20 mouse cellular contexts compared by ENCODE assay signal in genomic region chr7:128355463-128355862, GRCm38 (mm10).
"Had no signal": no experiment of that assay in that cellular context is flagged by ENCODE, and none has a peak within 500 bp of the region (broad histone marks: within the 10 kb centered on the region; RNA-seq: fewer than 3 reads in every experiment).

No protein-coding gene starts in this region.

- H3K27me3 ChIP-seq: midbrain, embryonic 12.5 days; neural tube, embryonic 13.5 days; neural tube, embryonic 15.5 days had no signal

- H3K9ac ChIP-seq: liver, embryonic 13.5 days; liver, embryonic 15.5 days; liver, postnatal 0 days; lung, embryonic 14.5 days; midbrain, embryonic 12.5 days; neural tube, embryonic 13.5 days; neural tube, embryonic 15.5 days had no signal

- H3K36me3 ChIP-seq: liver, embryonic 13.5 days; liver, embryonic 15.5 days; midbrain, embryonic 10.5 days; midbrain, embryonic 12.5 days; neural tube, embryonic 13.5 days; neural tube, embryonic 15.5 days had no signal

- ATAC-seq: liver, postnatal 0 days; midbrain, embryonic 16.5 days had no signal

- H3K9me3 ChIP-seq: liver, embryonic 13.5 days; liver, embryonic 15.5 days; midbrain, embryonic 10.5 days; midbrain, embryonic 12.5 days; neural tube, embryonic 13.5 days; neural tube, embryonic 15.5 days had no signal

- H3K4me1 ChIP-seq: liver, embryonic 15.5 days; midbrain, embryonic 10.5 days; midbrain, embryonic 12.5 days; neural tube, embryonic 13.5 days; neural tube, embryonic 15.5 days had no signal

- H3K4me2 ChIP-seq: liver, embryonic 13.5 days; liver, embryonic 15.5 days; lung, embryonic 14.5 days; midbrain, embryonic 12.5 days; neural tube, embryonic 13.5 days; neural tube, embryonic 15.5 days had no signal

- H3K4me3 ChIP-seq: liver, embryonic 13.5 days; liver, embryonic 15.5 days; midbrain, embryonic 10.5 days; midbrain, embryonic 12.5 days; myocyte; neural tube, embryonic 13.5 days; neural tube, embryonic 15.5 days had no signal

- H3K27ac ChIP-seq: liver, embryonic 13.5 days; liver, embryonic 15.5 days; midbrain, embryonic 10.5 days; midbrain, embryonic 12.5 days; neural tube, embryonic 13.5 days; neural tube, embryonic 15.5 days had no signal

- DNase-seq: liver, embryonic 13.5 days; liver, postnatal 0 days; lung, embryonic 14.5 days; lung, postnatal 10 days; midbrain, embryonic 14.5 days; retina, postnatal 1 day; right cerebral cortex, adult 18-20 months; right cerebral cortex, postnatal 25 days; right cerebral cortex, postnatal 4 days; spleen, adult 18-20 months; thymus, adult 2 months; thymus, postnatal 25 days; thymus, postnatal 4 days had no signal
